Mouse (Mus musculus) midbrain, postnatal 0 days (tissue): ENCODE measurements around the gene Eea1. TPM values are rescaled to one million over a fixed set of nuclear protein-coding genes. Genes with fewer than 3 reads are reported as not detected.

Experiments
- ATAC-seq: fragments of 200-750 bp; cut with Nextera tagmentation; 2 replicates; pipeline ENCODE4 v1.8.0; 2017; ENCODE audit warnings: moderate number of reproducible peaks, mild to moderate bottlenecking, moderate TSS enrichment, moderate library complexity; ENCODE audit not compliant: low FRiP score
- DNase-seq: peaks from one replicate; pipeline ENCODE4 v3.0.0-alpha.2; 2015; ENCODE audit warnings: low spot score
- H3K27ac ChIP-seq: fragments of 300-500 bp; sonication (generic); 2 replicates; pipeline ENCODE4 v1.5.1; 2014; ENCODE audit warnings: low read depth, mild to moderate bottlenecking, low read length, mixed read lengths
- H3K27me3 ChIP-seq: fragments of 300-500 bp; sonication (generic); 2 replicates; pipeline ENCODE4 v1.6.1; 2014; ENCODE audit warnings: low read length, control low read depth, mixed read lengths; ENCODE audit not compliant: insufficient read depth
- H3K36me3 ChIP-seq: fragments of 300-500 bp; sonication (generic); 2 replicates; pipeline ENCODE4 v1.6.1; 2014; ENCODE audit warnings: low read length, control low read depth, mixed read lengths; ENCODE audit not compliant: insufficient read depth
- H3K4me1 ChIP-seq: fragments of 300-500 bp; sonication (generic); 2 replicates; pipeline ENCODE4 v1.6.1; 2014; ENCODE audit warnings: mild to moderate bottlenecking, control low read depth, antibody characterized with exemption, low read length, mixed read lengths; ENCODE audit not compliant: insufficient read depth
- H3K4me2 ChIP-seq: fragments of 300-500 bp; sonication (generic); 2 replicates; pipeline ENCODE4 v1.6.1; 2014; ENCODE audit warnings: low read depth, mild to moderate bottlenecking, low read length, mixed read lengths; ENCODE audit not compliant: poor library complexity, severe bottlenecking
- H3K4me3 ChIP-seq: fragments of 300-500 bp; sonication (generic); 2 replicates; pipeline ENCODE4 v1.5.1; 2014; ENCODE audit warnings: low read depth, mild to moderate bottlenecking, low read length, moderate library complexity
- H3K9ac ChIP-seq: fragments of 300-500 bp; sonication (generic); replicated peaks from 2 replicates; pipeline ENCODE4 v1.6.1; 2014; ENCODE audit warnings: mild to moderate bottlenecking, low read length, moderate library complexity, mixed read lengths; ENCODE audit not compliant: poor library complexity, severe bottlenecking
- H3K9me3 ChIP-seq: fragments of 300-500 bp; sonication (generic); 2 replicates; pipeline ENCODE4 v1.6.1; 2016; ENCODE audit warnings: low read length, control low read depth
- CTCF ChIP-seq: IDR thresholded peaks from 2 replicates; pipeline ENCODE4 v1.5.1; 2016; ENCODE audit warnings: antibody characterized with exemption, mild to moderate bottlenecking
- WGBS: fragments of 180-500 bp; shearing (Covaris S2); extraction: QIAGEN DNeasy Blood & Tissue Kit; methylation state at CpG from one replicate; pipeline ENCODE4 v1.1.7; 2014; 5-methylcytosine and 5-hydroxymethylcytosine counted together
- polyA plus RNA-seq: library from polyadenylated mRNA; unstranded; fragments of >200 nt; fragmentation: Nextera tagmentation; extraction: Ambion mirVana; gene quantifications from 2 replicates; pipeline ENCODE4 v1.2.1, GENCODE M21; 2015
- total RNA-seq: library from RNA; depleted of rRNA; stranded (reverse); fragments of >200 nt; gene quantifications from 2 replicates; pipeline ENCODE4 v1.2.3, GENCODE M21; 2014

The Eea1 gene
- total and polyA plus RNA-seq, 2 experiments from 2014 or later, result 17.5 to 29.1 TPM

GRCm38 (mm10) chr10:96015738-96016137, 75.3 kb downstream of the Eea1 start:
- no peak for ATAC-seq
- H3K27me3 ChIP-seq, result no peaks in the 10 kb centered on the region
- no peak overlapping the region for H3K4me3 ChIP-seq
- peaks cover 33% of the 10 kb centered on the region for H3K36me3 ChIP-seq
- H3K9ac ChIP-seq, result no peak overlapping the region
- no peaks in the 10 kb centered on the region for H3K4me1 ChIP-seq
- no peak for DNase-seq
- H3K27ac ChIP-seq, result no peak overlapping the region
- no peak overlapping the region for H3K4me2 ChIP-seq
- no peaks in the 10 kb centered on the region for H3K9me3 ChIP-seq
- no peak for TF ChIP-seq CTCF

- peaks cover 23% of the 10 kb centered on the region for H3K36me3 ChIP-seq
- H3K4me1 ChIP-seq, result no peaks in the 10 kb centered on the region
- H3K4me3 ChIP-seq, result no peak overlapping the region
- ATAC-seq (no peak), DNase-seq (no peak)
- 87% methylated on average over 2 of the region's 2 CpGs for WGBS
- no peak for TF ChIP-seq CTCF
- no peak overlapping the region for H3K27ac ChIP-seq
- no peak overlapping the region for H3K4me2 ChIP-seq
- no peaks in the 10 kb centered on the region for H3K27me3 ChIP-seq
- H3K9me3 ChIP-seq, result no peaks in the 10 kb centered on the region
- no peak overlapping the region for H3K9ac ChIP-seq
Measured at GRCm38 (mm10) chr10:96017418-96017817, 77.0 kb downstream of the Eea1 start.

- H3K9me3 ChIP-seq, result no peaks in the 10 kb centered on the region
- H3K9ac ChIP-seq, result no peak overlapping the region
- no peak overlapping the region for H3K4me2 ChIP-seq
- H3K36me3 ChIP-seq, result 0 out of 2 replicates have a peak, but pooled peaks cover 4% of the 10 kb centered on the region
- DNase-seq (peak; percentile 86), ATAC-seq (peak; percentile 72)
- peak; percentile 85 for TF ChIP-seq CTCF
- 39% methylated on average over 10 of the region's 10 CpGs for WGBS
- H3K27ac ChIP-seq, result no peak overlapping the region
- no peaks in the 10 kb centered on the region for H3K4me1 ChIP-seq
- H3K4me3 ChIP-seq, result no peak overlapping the region
- H3K27me3 ChIP-seq, result no peaks in the 10 kb centered on the region
Measured at GRCm38 (mm10) chr10:96033356-96033984, 93.0 kb downstream of the Eea1 start.

- Histone ChIP-seq H3K4me1 (no peaks in the 10 kb centered on the region), H3K9me3 (no peaks in the 10 kb centered on the region), H3K27ac (no peak overlapping the region), H3K27me3 (no peaks in the 10 kb centered on the region), H3K4me2 (no peak overlapping the region), H3K9ac (no peak overlapping the region), H3K4me3 (no peak overlapping the region), H3K36me3 (0 out of 2 replicates have a peak, but pooled peaks cover 5% of the 10 kb centered on the region)
- DNase-seq (no peak), ATAC-seq (no peak)
- 81% methylated on average over 3 of the region's 3 CpGs for WGBS
- no peak for TF ChIP-seq CTCF
Measured at GRCm38 (mm10) chr10:96034106-96034505, 93.7 kb downstream of the Eea1 start.

GRCm38 (mm10) chr10:96035951-96036350, 95.5 kb downstream of the Eea1 start:
- Histone ChIP-seq H3K27ac (no peak overlapping the region), H3K9me3 (no peaks in the 10 kb centered on the region), H3K36me3 (peaks cover 13% of the 10 kb centered on the region), H3K27me3 (no peaks in the 10 kb centered on the region), H3K4me2 (no peak overlapping the region), H3K4me1 (no peaks in the 10 kb centered on the region), H3K4me3 (no peak overlapping the region), H3K9ac (no peak overlapping the region)
- TF ChIP-seq CTCF, result no peak
- DNase-seq, result peak; percentile 34
- no peak for ATAC-seq

- Histone ChIP-seq H3K4me2 (no peak overlapping the region), H3K27ac (no peak overlapping the region), H3K27me3 (no peaks in the 10 kb centered on the region), H3K36me3 (peaks cover 8% of the 10 kb centered on the region), H3K4me3 (no peak overlapping the region), H3K9me3 (no peaks in the 10 kb centered on the region), H3K9ac (no peak overlapping the region), H3K4me1 (no peaks in the 10 kb centered on the region)
- 90% methylated on average over 2 of the region's 2 CpGs for whole genome bisulfite sequencing
- no peak for TF ChIP-seq CTCF
- no peak for ATAC-seq
- DNase-seq, result no peak
Measured at GRCm38 (mm10) chr10:96044216-96044615, 103.8 kb downstream of the Eea1 start.
